Mouse (Mus musculus): ENCODE results near the gene Acadvl. TPM values are rescaled to one million over a fixed set of nuclear protein-coding genes. Genes with fewer than 3 reads are reported as not detected.
A peak's percentile ranks its signal among the peaks of the same experiment; 100 is the strongest.

The Acadvl gene
- polyA plus RNA-seq, 1 experiment from 2014 or later, result 43.5 TPM

DNA sequence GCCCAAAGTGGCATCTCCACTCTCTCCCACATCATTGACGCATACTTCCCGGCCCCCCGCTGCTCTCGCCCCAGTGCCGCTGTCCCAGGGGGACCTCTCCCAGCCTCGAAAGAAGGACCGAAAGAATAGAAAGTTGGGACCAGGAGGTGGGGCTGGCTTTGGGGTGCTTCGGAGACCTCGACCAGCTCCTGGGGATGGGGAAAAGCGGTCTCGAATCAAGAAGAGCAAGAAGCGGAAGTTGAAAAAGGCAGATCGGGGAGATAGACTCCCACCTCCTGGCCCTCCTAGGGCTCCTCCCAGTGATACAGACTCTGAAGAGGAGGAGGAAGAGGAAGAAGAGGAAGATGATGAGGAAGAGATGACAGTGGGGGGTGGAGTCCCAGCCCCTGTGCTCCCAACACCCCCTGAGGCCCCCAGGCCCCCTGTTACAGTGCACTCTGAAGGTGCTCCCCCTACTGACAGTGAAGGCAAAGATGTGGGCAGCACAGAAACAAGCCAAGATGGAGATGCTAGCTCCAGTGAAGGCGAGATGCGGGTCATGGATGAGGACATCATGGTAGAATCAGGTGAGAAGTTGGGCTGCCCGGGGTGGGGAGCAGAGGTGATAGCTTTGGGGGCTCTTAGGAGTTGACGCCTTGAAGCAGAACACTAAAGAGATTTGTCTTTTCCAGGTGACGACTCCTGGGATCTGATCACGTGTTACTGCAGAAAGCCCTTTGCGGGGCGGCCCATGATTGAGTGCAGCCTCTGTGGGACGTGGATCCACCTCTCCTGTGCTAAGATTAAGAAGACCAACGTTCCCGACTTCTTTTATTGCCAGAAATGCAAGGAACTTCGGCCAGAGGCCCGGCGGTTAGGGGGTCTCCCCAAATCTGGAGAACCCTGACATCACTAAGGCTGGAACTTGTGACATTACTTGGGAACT lies 16.4 kb downstream of the Acadvl start:
- 0 out of 2 replicates have a peak overlapping the region, but pooled peaks have one; percentile 2 for H3K4me3 ChIP-seq (replicated peaks)
- no peak overlapping the region for H3K9ac ChIP-seq
- no peaks in the 10 kb centered on the region for H3K27me3 ChIP-seq
- no peak overlapping the region for H3K27ac ChIP-seq
- no peak for ATAC-seq (ENCODE audit: low FRiP score)
- H3K36me3 ChIP-seq (replicated peaks), result peaks cover 34% of the 10 kb centered on the region
- peaks cover 54% of the 10 kb centered on the region for H3K4me1 ChIP-seq
- H3K4me2 ChIP-seq, result no peak overlapping the region
- H3K9me3 ChIP-seq, result no peaks in the 10 kb centered on the region
- 94% methylated on average over 27 of the region's 27 CpGs for WGBS

DNA sequence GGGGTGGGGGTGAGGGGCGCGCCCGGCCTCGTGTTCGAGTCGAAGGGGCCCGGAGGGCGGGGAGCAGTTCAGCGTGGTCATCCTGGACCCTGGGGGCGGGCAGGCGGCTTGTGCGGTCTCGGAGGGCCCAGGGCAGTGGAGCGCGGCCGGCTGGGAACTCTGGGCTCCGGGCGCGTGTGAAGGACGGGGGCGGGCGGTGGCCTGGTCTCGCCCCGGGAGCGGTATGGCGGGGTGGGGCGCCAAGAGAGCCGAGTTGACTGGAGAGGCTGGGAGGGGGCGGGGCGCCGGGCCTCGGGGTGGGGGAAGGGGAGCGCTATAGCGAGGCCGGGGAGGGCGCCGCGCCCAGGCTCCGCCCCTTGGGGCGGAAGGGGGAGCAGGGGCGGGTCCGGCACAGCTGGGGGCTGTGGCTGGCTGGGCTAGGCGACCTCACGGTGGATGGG lies 18.1 kb downstream of the Acadvl start:
- Histone ChIP-seq H3K36me3 (replicated peaks) (peaks cover 41% of the 10 kb centered on the region), H3K27me3 (no peaks in the 10 kb centered on the region), H3K27ac (peak overlapping the region; percentile 98), H3K4me3 (replicated peaks) (peak overlapping the region; percentile 94), H3K9me3 (no peaks in the 10 kb centered on the region), H3K9ac (peak overlapping the region; percentile 90), H3K4me1 (peaks cover 46% of the 10 kb centered on the region), H3K4me2 (peak overlapping the region; percentile 60)
- 2% methylated on average over 31 of the region's 44 CpGs for WGBS
- ATAC-seq (ENCODE audit: low FRiP score), result peak; percentile 33

DNA sequence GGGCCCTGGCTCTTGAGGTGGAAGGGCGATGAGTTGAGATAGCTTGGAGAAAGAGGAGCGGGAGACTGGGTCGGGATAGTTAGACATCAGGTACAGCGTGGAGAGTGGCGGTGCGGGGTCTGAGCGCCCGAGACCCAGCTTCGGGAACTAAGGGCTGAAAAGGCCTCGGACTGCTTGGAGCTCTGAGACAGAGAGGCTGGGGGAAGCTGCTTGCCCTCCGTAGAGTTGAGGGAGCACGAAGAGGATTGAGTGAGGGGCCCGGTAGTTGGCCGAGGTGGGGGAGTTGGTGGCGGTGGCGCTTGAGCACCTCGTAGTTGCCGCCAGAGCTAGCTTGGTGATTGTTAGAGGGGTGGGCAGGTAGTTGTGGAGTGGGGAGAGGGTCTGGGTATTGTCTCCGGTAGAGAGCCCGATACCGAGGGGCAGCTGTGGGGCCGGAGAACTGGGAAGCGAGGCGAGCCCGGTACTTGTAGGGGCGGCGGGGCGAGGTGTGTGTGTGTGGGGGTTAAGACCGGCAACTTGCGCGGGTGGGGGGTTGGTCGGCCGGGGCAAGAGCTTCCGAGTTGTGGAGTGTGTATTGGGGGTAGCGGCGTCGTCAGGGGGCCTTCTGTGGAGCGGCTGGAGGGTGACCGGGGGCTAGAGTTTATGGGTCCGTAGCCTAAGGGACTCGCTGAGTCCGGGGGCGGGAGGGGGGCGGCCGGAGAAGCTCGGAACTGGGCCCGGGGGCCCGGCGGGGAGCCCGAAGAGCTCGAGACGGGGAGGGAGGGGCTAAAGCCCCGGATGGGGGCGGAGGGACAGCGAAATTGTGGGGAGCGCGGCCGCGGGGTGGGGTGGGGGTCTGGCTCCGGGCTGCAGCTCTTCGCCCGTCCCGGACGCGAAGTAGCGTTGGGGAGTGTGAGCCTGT lies 18.8 kb downstream of the Acadvl start:
- ATAC-seq (ENCODE audit: low FRiP score), result no peak
- Histone ChIP-seq H3K4me3 (replicated peaks) (peak overlapping the region; percentile 94), H3K36me3 (replicated peaks) (peaks cover 41% of the 10 kb centered on the region), H3K27ac (peak overlapping the region; percentile 98), H3K9me3 (no peaks in the 10 kb centered on the region), H3K4me1 (peaks cover 39% of the 10 kb centered on the region), H3K9ac (peak overlapping the region; percentile 90), H3K27me3 (no peaks in the 10 kb centered on the region), H3K4me2 (peak overlapping the region; percentile 60)
- WGBS, result under 1% methylated on average over 64 of the region's 66 CpGs

DNA sequence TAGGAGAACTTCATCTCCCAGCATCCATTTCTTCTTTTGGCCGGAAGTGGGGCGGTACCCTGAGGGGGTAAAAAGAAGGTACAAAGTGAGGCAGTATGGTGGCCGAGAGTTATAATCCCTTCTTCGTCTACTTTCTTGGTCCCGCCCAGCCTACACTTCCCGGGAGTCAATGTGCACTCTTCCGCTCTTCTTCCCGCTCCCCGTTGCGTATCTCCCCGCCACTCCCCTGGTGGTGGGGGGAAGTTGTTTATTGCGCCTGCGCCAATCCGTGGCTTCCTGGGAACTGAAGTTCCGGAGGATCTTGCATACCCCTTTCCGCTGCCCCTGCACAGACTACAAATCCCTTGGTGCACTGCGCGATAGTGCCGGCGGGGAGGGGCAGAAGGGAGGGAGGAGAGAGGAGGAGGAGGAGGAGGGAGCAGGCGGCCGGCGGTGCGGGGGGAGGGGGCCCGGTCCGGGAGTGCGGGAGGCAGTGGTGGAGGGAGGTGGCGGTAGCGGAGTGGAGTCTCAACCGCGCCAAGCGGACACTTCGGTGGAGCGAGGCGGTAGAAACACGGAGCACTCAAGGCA lies 19.7 kb downstream of the Acadvl start, which contains the start of gene Phf23:
Gene Phf23 (plus strand): TSS at position 387 of the 570 bp plus-strand sequence.
- under 1% methylated on average over 36 of the region's 36 CpGs for whole genome bisulfite sequencing
- peaks cover 39% of the 10 kb centered on the region for H3K4me1 ChIP-seq
- peak; percentile 80 for ATAC-seq (ENCODE audit: low FRiP score)

DNA sequence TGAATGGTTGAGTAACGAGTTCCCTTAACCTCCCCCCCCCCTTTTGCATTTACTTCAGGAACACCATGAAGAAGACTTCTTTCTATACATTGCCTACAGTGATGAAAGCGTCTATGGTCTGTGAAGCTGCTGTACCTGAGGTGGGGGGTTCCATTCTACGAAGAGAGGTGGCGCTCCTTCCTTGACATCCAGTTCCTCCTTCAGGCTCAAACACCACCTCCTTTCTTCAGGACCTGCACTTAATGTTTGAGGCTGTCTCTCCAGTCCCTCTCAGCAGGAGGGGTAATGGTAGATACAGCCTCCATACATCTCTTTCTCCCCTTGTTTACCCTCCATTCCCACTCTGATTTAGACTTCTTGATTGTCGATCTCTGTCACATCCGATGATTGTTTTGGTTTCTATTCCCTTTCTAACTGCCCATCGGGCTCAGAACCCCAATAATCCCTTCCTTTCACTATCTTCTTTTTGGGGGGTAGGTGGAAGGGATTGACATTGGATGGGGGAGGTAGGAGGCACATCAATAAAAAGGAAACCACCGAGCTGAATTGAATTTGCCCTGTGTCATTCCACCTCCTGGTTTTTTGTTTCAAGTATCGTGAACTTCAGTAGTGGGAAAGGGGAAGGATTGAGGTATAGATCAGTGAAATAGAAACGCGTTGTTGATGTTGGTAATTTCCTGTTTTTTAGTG lies 20.7 kb downstream of the Acadvl start:
- Histone ChIP-seq H3K36me3 (replicated peaks) (peaks cover 42% of the 10 kb centered on the region), H3K27me3 (no peaks in the 10 kb centered on the region), H3K9ac (no peak overlapping the region), H3K4me1 (peaks cover 36% of the 10 kb centered on the region), H3K9me3 (no peaks in the 10 kb centered on the region), H3K27ac (no peak overlapping the region), H3K4me3 (replicated peaks) (no peak overlapping the region; the same call in 1 of the 2 replicates), H3K4me2 (peak overlapping the region; percentile 60; the same call in 1 of the 2 replicates)
- WGBS, result 87% methylated on average over 11 of the region's 11 CpGs
- ATAC-seq (ENCODE audit: low FRiP score), result no peak

More for the DNA sequence above, 19.7 kb downstream of the Acadvl start, which contains the start of gene Phf23:
- Histone ChIP-seq H3K4me3 (replicated peaks) (peak within 1 kb of the TSS; percentile 94), H3K27me3 (no peaks in the 10 kb centered on the region), H3K9ac (peak within 1 kb of the TSS; percentile 90), H3K9me3 (no peaks in the 10 kb centered on the region), H3K4me2 (peak within 1 kb of the TSS; percentile 60), H3K36me3 (replicated peaks) (peaks cover 41% of the 10 kb centered on the region), H3K27ac (peak within 1 kb of the TSS; percentile 98)

DNA sequence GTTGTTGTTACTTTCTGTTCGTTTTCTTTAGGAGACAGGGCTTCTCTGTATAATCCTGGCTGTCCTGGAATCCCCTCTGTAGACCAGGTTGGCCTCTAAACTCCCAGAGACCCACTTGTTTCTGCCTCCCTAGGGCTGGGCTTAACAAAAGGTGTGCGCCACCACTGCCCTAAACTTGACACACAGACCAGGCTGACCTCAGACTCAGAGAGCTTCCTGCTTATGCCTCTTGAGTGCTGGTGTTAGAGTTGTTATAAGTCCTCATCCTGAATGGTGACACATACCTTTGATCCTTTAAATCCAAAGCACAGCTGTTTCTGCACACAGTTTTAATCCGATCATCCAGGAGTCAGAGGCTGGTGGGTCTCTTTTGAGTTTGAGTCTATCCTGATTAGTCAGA lies 22.3 kb downstream of the Acadvl start:
- Histone ChIP-seq H3K4me1 (peaks cover 28% of the 10 kb centered on the region), H3K27me3 (no peaks in the 10 kb centered on the region), H3K4me3 (replicated peaks) (no peak overlapping the region), H3K36me3 (replicated peaks) (peaks cover 42% of the 10 kb centered on the region), H3K4me2 (peak overlapping the region; percentile 72), H3K9me3 (no peaks in the 10 kb centered on the region), H3K27ac (no peak overlapping the region), H3K9ac (no peak overlapping the region; the same call in 1 of the 2 replicates)
- no peak for ATAC-seq (ENCODE audit: low FRiP score)
- 87% methylated on average over 3 of the region's 3 CpGs for WGBS

DNA sequence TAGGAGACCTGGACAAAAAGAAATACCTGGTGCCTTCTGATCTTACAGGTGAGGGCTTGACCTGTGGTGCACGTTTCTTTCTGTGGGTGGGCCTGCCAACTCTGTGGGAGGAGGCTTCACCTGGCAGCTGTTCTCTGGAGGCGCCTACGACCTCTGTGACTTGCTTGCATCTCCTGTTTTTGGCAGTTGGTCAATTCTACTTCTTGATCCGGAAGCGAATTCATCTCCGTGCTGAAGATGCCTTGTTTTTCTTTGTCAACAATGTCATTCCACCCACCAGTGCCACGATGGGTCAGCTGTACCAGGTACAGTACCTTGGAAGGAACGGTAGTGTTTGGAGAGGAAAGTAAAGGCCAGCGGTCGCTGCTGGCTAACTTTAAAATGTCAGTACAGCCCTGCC lies 22.8 kb downstream of the Acadvl start:
- peaks cover 23% of the 10 kb centered on the region for H3K4me1 ChIP-seq
- H3K9ac ChIP-seq, result peak overlapping the region; percentile 91
- H3K4me2 ChIP-seq, result peak overlapping the region; percentile 72
- H3K4me3 ChIP-seq (replicated peaks), result peak overlapping the region; percentile 75
- 87% methylated on average over 10 of the region's 10 CpGs for WGBS
- no peaks in the 10 kb centered on the region for H3K9me3 ChIP-seq
- no peak overlapping the region for H3K27ac ChIP-seq
- ATAC-seq (ENCODE audit: low FRiP score), result no peak
- H3K27me3 ChIP-seq, result no peaks in the 10 kb centered on the region
- H3K36me3 ChIP-seq (replicated peaks), result peaks cover 44% of the 10 kb centered on the region

DNA sequence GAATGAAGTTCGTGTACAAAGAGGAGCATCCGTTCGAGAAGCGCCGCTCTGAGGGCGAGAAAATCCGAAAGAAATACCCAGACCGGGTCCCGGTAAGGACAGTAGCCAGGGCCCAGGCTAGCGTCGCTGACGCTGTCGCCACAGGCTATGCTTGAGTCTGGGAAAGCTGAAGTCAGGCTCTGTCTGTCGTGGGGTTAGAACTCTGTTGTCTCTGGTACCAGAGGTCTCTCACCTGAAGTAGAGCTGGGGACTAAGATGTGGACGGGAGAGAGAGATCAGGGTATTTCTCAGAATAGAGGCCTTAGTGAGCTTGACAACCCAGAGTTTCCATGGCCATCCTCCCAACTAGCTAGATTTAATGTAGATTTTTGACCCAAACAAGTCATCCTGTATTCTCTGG lies 23.5 kb downstream of the Acadvl start:
- Histone ChIP-seq H3K27ac (peak overlapping the region; percentile 94), H3K27me3 (no peaks in the 10 kb centered on the region), H3K4me1 (peaks cover 21% of the 10 kb centered on the region), H3K9me3 (no peaks in the 10 kb centered on the region), H3K4me3 (replicated peaks) (peak overlapping the region; percentile 75), H3K36me3 (replicated peaks) (peaks cover 49% of the 10 kb centered on the region), H3K4me2 (peak overlapping the region; percentile 72), H3K9ac (peak overlapping the region; percentile 91)
- ATAC-seq (ENCODE audit: low FRiP score), result peak; percentile 24
- WGBS, result 1% methylated on average over 15 of the region's 15 CpGs

DNA sequence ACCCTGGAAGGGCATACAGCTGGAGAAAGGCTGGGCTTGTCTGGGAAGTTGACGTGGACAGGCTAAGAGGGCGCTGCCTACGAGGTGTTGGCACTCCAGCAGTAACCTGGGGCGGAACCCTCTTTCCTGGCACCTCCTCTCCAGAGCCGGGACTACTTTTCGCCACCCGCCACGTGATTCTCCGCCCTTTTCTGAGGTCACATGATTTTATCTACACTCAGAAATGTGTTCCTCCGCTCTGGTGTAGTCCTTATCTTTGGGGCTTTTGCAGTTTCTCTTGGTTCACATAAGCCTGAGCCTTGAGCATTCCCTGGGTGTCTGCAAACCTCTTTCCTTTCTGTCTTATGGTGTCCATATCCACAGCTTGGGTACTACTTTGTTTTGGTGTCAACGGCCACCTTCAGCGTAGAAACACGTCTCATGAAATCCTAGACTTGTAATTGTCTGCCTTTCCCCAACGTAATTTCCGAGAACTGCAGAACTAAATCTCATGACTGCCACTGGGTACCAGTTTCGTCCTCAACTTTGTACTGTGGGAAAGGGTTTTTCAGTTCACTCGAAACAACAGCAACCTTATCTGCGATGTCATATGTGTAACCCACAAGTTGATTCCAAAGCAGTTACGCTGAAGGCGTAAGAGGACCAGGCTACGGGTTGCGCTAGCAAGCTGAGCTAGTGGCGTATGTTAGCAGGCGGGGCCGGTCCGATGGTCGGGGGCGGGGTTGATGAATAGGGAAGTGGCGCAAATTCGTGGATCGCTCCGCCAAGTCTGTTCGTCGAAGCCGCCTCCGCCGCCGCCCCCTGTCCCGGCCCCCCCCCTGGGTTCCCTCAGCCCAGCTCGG lies 24.1 kb downstream of the Acadvl start, which contains the start of gene Gabarap:
Gene Gabarap (plus strand): TSS at position 294 of the 842 bp plus-strand sequence.
- peak within 1 kb of the TSS; percentile 75 for H3K4me3 ChIP-seq (replicated peaks)
- peak within 1 kb of the TSS; percentile 72 for H3K4me2 ChIP-seq
- peaks cover 21% of the 10 kb centered on the region for H3K4me1 ChIP-seq
- peak within 1 kb of the TSS; percentile 91 for H3K9ac ChIP-seq
- ATAC-seq (ENCODE audit: low FRiP score), result peak; percentile 73
- H3K27ac ChIP-seq, result peak within 1 kb of the TSS; percentile 94
- under 1% methylated on average over 40 of the region's 40 CpGs for WGBS
- H3K27me3 ChIP-seq, result no peaks in the 10 kb centered on the region
- no peaks in the 10 kb centered on the region for H3K9me3 ChIP-seq
- peaks cover 55% of the 10 kb centered on the region for H3K36me3 ChIP-seq (replicated peaks)

DNA sequence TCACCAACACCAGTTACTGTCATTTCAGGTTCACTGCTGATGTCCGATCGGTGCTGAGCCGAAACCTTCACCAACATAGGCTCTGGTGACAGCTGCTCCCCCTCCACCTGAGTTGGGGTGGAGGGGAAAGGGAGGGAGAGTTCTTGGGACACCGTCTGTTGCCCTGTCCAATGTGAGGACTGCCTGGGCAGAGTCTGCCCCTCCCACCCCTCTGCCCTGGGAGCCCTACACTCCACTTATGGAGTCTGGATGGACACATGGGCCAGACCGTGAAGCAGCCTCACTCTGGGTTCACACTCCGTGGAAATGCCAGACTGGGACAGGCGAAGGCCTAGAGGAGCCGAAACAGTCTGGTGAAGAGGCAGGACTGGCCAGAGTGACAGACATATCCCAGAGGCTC lies 25.3 kb downstream of the Acadvl start:
- Histone ChIP-seq H3K4me1 (peaks cover 19% of the 10 kb centered on the region), H3K4me3 (replicated peaks) (no peak overlapping the region)
- WGBS, result 86% methylated on average over 8 of the region's 8 CpGs

More for the DNA sequence above, 25.3 kb downstream of the Acadvl start:
- ATAC-seq (ENCODE audit: low FRiP score), result no peak
- Histone ChIP-seq H3K4me2 (no peak overlapping the region), H3K36me3 (replicated peaks) (peaks cover 64% of the 10 kb centered on the region), H3K27ac (no peak overlapping the region), H3K27me3 (no peaks in the 10 kb centered on the region), H3K9me3 (no peaks in the 10 kb centered on the region), H3K9ac (no peak overlapping the region)

Data from forebrain, embryonic 12.5 days (tissue).